Mouse (Mus musculus): Measurements from ENCODE around the gene Zfp710.
A peak's percentile ranks its signal among the peaks of the same experiment; 100 is the strongest.
"Not testable (repeated sequence)": the region's sequence is repeated elsewhere in the genome, so short reads cannot be mapped to it uniquely, and the experiment has no call there.

Gene Zfp710

GRCm38 (mm10) chr7:80026990-80027635 lies 2.5 kb downstream of the Zfp710 start:
- peak; percentile 88 for DNase-seq

- peak; percentile 48 for DNase-seq
These were observed 3.2 kb downstream of the Zfp710 start for GRCm38 (mm10) chr7:80027636-80028417.

GRCm38 (mm10) chr7:80028418-80028720 lies 3.8 kb downstream of the Zfp710 start:
- DNase-seq = peak; percentile 49

GRCm38 (mm10) chr7:80030009-80030408 lies 5.4 kb downstream of the Zfp710 start:
- no peak for DNase-seq

- DNase-seq = no peak
These were observed 5.9 kb downstream of the Zfp710 start for GRCm38 (mm10) chr7:80030486-80030885.

- no peak for DNase-seq
These were observed 6.4 kb downstream of the Zfp710 start for GRCm38 (mm10) chr7:80030987-80031386.

- no peak for DNase-seq
These were observed 6.9 kb downstream of the Zfp710 start for GRCm38 (mm10) chr7:80031478-80031877.

GRCm38 (mm10) chr7:80032216-80033052 lies 7.8 kb downstream of the Zfp710 start:
- peak; percentile 11 for DNase-seq

GRCm38 (mm10) chr7:80033064-80033717 lies 8.6 kb downstream of the Zfp710 start:
- no peak for DNase-seq

- no peak for DNase-seq
These were observed 9.2 kb downstream of the Zfp710 start for GRCm38 (mm10) chr7:80033771-80034170.

- peak; percentile 30 for DNase-seq
These were observed 10.5 kb downstream of the Zfp710 start for GRCm38 (mm10) chr7:80035086-80035485.

- peak; percentile 80 for DNase-seq
These were observed 11.1 kb downstream of the Zfp710 start for GRCm38 (mm10) chr7:80035748-80036147.

- no peak for DNase-seq
These were observed 15.1 kb downstream of the Zfp710 start for GRCm38 (mm10) chr7:80039699-80040098.

- DNase-seq = peak; percentile 61
These were observed 19.6 kb downstream of the Zfp710 start for GRCm38 (mm10) chr7:80044170-80044569.

- DNase-seq = no peak
These were observed 22.4 kb downstream of the Zfp710 start for GRCm38 (mm10) chr7:80047041-80047440.

- no peak for DNase-seq
These were observed 25.1 kb downstream of the Zfp710 start for GRCm38 (mm10) chr7:80049746-80050145.

GRCm38 (mm10) chr7:80050382-80050781 lies 25.8 kb downstream of the Zfp710 start:
- not testable (repeated sequence) for DNase-seq

GRCm38 (mm10) chr7:80051835-80052234 lies 27.2 kb downstream of the Zfp710 start:
- DNase-seq = no peak

GRCm38 (mm10) chr7:80052261-80052660 lies 27.6 kb downstream of the Zfp710 start:
- DNase-seq = peak; percentile 91

GRCm38 (mm10) chr7:80053147-80053546 lies 28.5 kb downstream of the Zfp710 start:
- DNase-seq = no peak

- DNase-seq = no peak
These were observed 31.2 kb downstream of the Zfp710 start for GRCm38 (mm10) chr7:80055781-80056180.

- DNase-seq = peak; percentile 78
These were observed 32.5 kb downstream of the Zfp710 start for GRCm38 (mm10) chr7:80057002-80057691.

All from lung, postnatal 10 days (tissue).